In genomic region chr8:114605651-114606050, GRCm38 (mm10) we compare ENCODE assay signal across 22 mouse cellular contexts.
"Had no signal": no experiment of that assay in that cellular context is flagged by ENCODE, and none has a peak within 500 bp of the region (broad histone marks: within the 10 kb centered on the region; RNA-seq: fewer than 3 reads in every experiment).

No protein-coding gene starts in this region.

- H3K4me3 ChIP-seq: kidney, embryonic 15.5 days; left cerebral cortex, adult 2 months; liver, embryonic 12.5 days; liver, embryonic 15.5 days; lung, embryonic 15.5 days; megakaryocyte, embryonic 14.5 days; midbrain, embryonic 10.5 days; midbrain, embryonic 13.5 days; myocyte; neural tube, embryonic 13.5 days; stomach, embryonic 15.5 days had no signal

- H3K27ac ChIP-seq: kidney, embryonic 15.5 days; left cerebral cortex, adult 2 months; liver, embryonic 12.5 days; liver, embryonic 15.5 days; lung, embryonic 15.5 days; midbrain, embryonic 10.5 days; midbrain, embryonic 13.5 days; neural tube, embryonic 13.5 days; stomach, embryonic 15.5 days had no signal

- DNase-seq: kidney, adult 8-10 months; kidney, postnatal 10 days; kidney, postnatal 36 days; layer of hippocampus, postnatal 36 days; lung, adult 18-20 months; lung, postnatal 10 days; lung, postnatal 36 days; right cerebral cortex, postnatal 25 days; spleen, adult 18-20 months; thymus, postnatal 25 days had no signal

- H3K27me3 ChIP-seq: kidney, embryonic 15.5 days; liver, embryonic 12.5 days; liver, embryonic 15.5 days; lung, embryonic 15.5 days; megakaryocyte, embryonic 14.5 days; neural tube, embryonic 13.5 days; stomach, embryonic 15.5 days had no signal

- ATAC-seq: liver, embryonic 12.5 days; midbrain, embryonic 13.5 days; midbrain, embryonic 16.5 days had no signal

- H3K9ac ChIP-seq: kidney, embryonic 15.5 days; liver, embryonic 12.5 days; liver, embryonic 15.5 days; lung, embryonic 15.5 days; midbrain, embryonic 13.5 days; neural tube, embryonic 13.5 days; stomach, embryonic 15.5 days had no signal

- H3K4me1 ChIP-seq: megakaryocyte, embryonic 14.5 days; stomach, embryonic 15.5 days had no signal

- H3K36me3 ChIP-seq: kidney, embryonic 15.5 days; liver, embryonic 12.5 days; liver, embryonic 15.5 days; lung, embryonic 15.5 days; midbrain, embryonic 10.5 days; midbrain, embryonic 13.5 days; neural tube, embryonic 13.5 days; stomach, embryonic 15.5 days had no signal
